Mouse (Mus musculus): ENCODE results near the gene Setd1b. TPM values are rescaled to one million over a fixed set of nuclear protein-coding genes. Genes with fewer than 3 reads are reported as not detected.
A peak's percentile ranks its signal among the peaks of the same experiment; 100 is the strongest.

Setd1b gene
- total and polyA plus RNA-seq, 3 experiments, result 0.50 to 9.1 (median 2.3) TPM

DNA sequence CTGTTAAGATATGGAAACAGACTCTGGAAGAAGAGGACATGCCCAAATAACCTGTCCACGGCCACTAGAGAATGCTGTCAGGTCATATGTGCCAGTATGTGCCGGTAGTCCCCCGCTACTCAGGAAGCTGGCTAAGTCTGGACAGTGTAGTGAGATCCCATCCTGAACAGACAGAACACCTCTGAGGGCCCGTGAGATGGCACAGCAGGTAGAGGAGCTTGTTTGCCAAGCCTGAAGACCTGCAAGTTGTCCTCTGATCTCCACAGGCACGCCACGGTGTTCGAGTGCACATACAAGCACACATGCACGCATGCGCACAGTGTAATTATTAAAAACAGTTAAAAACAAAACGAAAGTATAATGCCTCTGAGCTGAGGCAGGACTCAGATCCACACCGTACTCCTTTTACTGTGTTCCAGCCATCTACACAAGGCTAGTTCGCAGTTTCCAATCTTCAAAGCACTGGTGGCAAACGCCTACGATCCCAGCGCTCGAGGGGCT, 53.6 kb downstream of the Setd1b start:
- DNase-seq (ENCODE audit: extremely low read depth), result no peak
- H3K4me3 ChIP-seq (replicated peaks in 1 of 3; ENCODE audit: low read depth in 2 of 3, low read length in 2 of 3, poor library complexity in 1 of 3), result no peak overlapping the region
- no peak overlapping the region for H3K27ac ChIP-seq (ENCODE audit: insufficient read depth, low read depth)

GRCm38 (mm10) chr5:123196746-123197145, 54.8 kb downstream of the Setd1b start:
- DNase-seq (ENCODE audit: extremely low read depth), result no peak
- H3K27ac ChIP-seq (ENCODE audit: insufficient read depth, low read depth), result no peak overlapping the region
- H3K36me3 ChIP-seq (replicated peaks in 1 of 2; ENCODE audit: control insufficient read depth in 1 of 2, insufficient read depth in 1 of 2, low read length in 1 of 2), result no peaks in the 10 kb centered on the region
- no peaks in the 10 kb centered on the region for H3K79me2 ChIP-seq (replicated peaks; ENCODE audit: control insufficient read depth, extremely low read depth, insufficient read depth, poor library complexity, severe bottlenecking)
- no peak overlapping the region for H3K4me2 ChIP-seq (ENCODE audit: insufficient read depth, low read depth, poor library complexity, severe bottlenecking)
- in situ Hi-C loops (cut with MboI; ENCODE audit: low pct_ligation_motif_present, low pct_unique_long_range_greater_than_20kb, low sequenced_read_pairs) (no loop called here), dilution Hi-C loops (cut with MboI; ENCODE audit: extremely low pct_ligation_motif_present, extremely low pct_unique_long_range_greater_than_20kb, low sequenced_read_pairs) (no loop called here)
- TF ChIP-seq CHD2 (IDR thresholded peaks at IDR 0.05; ENCODE audit: low read length) (no peak), MAFK (IDR thresholded peaks at IDR 0.05; ENCODE audit: insufficient replicate concordance, low read length) (no peak), E2F4 (IDR thresholded peaks at IDR 0.05; ENCODE audit: insufficient replicate concordance, low read depth, low read length) (no peak), EP300 (IDR thresholded peaks at IDR 0.05; ENCODE audit: low read length) (no peak), UBTF (IDR thresholded peaks at IDR 0.05; ENCODE audit: low read depth, low read length) (no peak), SMC3 (IDR thresholded peaks at IDR 0.05; ENCODE audit: low read depth, low read length) (no peak), TBP (conservative IDR thresholded peaks at IDR 0.05; ENCODE audit: low read depth, low read length) (no peak), MAX (IDR thresholded peaks at IDR 0.05; ENCODE audit: low read length) (no peak), KAT2A (IDR thresholded peaks at IDR 0.05; ENCODE audit: insufficient replicate concordance, low read length) (no peak), POLR2A (IDR thresholded peaks at IDR 0.05; ENCODE audit: low read depth, low read length) (no peak), CHD1 (IDR thresholded peaks at IDR 0.05; ENCODE audit: low read depth, low read length) (no peak), USF1 (IDR thresholded peaks at IDR 0.05; ENCODE audit: low read depth, low read length) (no peak), ZKSCAN1 (IDR thresholded peaks at IDR 0.05; ENCODE audit: borderline replicate concordance, low read depth, low read length) (no peak), JUN (IDR thresholded peaks at IDR 0.05; ENCODE audit: insufficient read depth, low read depth, low read length) (no peak), MAZ (IDR thresholded peaks at IDR 0.05; ENCODE audit: low read depth, low read length) (no peak), BHLHE40 (IDR thresholded peaks at IDR 0.05; ENCODE audit: low read depth, low read length) (no peak), MYC (IDR thresholded peaks at IDR 0.05; ENCODE audit: low read depth, low read length) (no peak), ZC3H11A (IDR thresholded peaks at IDR 0.05; ENCODE audit: low read depth, low read length) (no peak), JUND (conservative IDR thresholded peaks at IDR 0.05; ENCODE audit: low read depth, low read length) (no peak), GABPA (IDR thresholded peaks at IDR 0.05; ENCODE audit: insufficient replicate concordance, low read depth, low read length) (no peak)
- H3K9ac ChIP-seq (ENCODE audit: insufficient read depth, low read depth), result no peak overlapping the region
- H3K4me1 ChIP-seq (ENCODE audit: control insufficient read depth in 1 of 2, insufficient read depth in 2 of 2), result peaks cover under 1 to 1% of the 10 kb centered on the region in 2 experiments; a peak in 2 of 4 replicates
- H3K9me3 ChIP-seq (replicated peaks; ENCODE audit: low read length), result no peaks in the 10 kb centered on the region
- no peak overlapping the region for H3K4me3 ChIP-seq (replicated peaks in 1 of 3; ENCODE audit: low read depth in 2 of 3, low read length in 2 of 3, poor library complexity in 1 of 3)
- peaks cover 15% of the 10 kb centered on the region for H3K27me3 ChIP-seq (replicated peaks)

More for the DNA sequence above, 53.6 kb downstream of the Setd1b start:
- H3K4me1 ChIP-seq (ENCODE audit: control insufficient read depth in 1 of 2, insufficient read depth in 2 of 2), result no peaks in the 10 kb centered on the region; a peak in 1 of 4 replicates
- H3K27me3 ChIP-seq (replicated peaks), result peaks cover 15% of the 10 kb centered on the region
- dilution Hi-C loops (cut with MboI; ENCODE audit: extremely low pct_ligation_motif_present, extremely low pct_unique_long_range_greater_than_20kb, low sequenced_read_pairs), result no loop called here
- H3K9ac ChIP-seq (ENCODE audit: insufficient read depth, low read depth), result no peak overlapping the region
- H3K4me2 ChIP-seq (ENCODE audit: insufficient read depth, low read depth, poor library complexity, severe bottlenecking), result peak overlapping the region; percentile 12; the same call in 1 of the 2 replicates
- TF ChIP-seq ZMIZ1 (IDR thresholded peaks at IDR 0.05; ENCODE audit: low read depth, low read length), result no peak
- peak; percentile 36; the same call in 1 of the 2 replicates for TF ChIP-seq NRF1 (IDR thresholded peaks at IDR 0.05; ENCODE audit: low read depth, low read length)
- in situ Hi-C loops (cut with MboI; ENCODE audit: low pct_ligation_motif_present, low pct_unique_long_range_greater_than_20kb, low sequenced_read_pairs), result no loop called here
- H3K79me2 ChIP-seq (replicated peaks; ENCODE audit: control insufficient read depth, extremely low read depth, insufficient read depth, poor library complexity, severe bottlenecking), result no peaks in the 10 kb centered on the region
- no peaks in the 10 kb centered on the region for H3K36me3 ChIP-seq (replicated peaks in 1 of 2; ENCODE audit: control insufficient read depth in 1 of 2, insufficient read depth in 1 of 2, low read length in 1 of 2)
- H3K9me3 ChIP-seq (replicated peaks; ENCODE audit: low read length), result no peaks in the 10 kb centered on the region
